26 mouse cellular contexts compared by ENCODE assay signal in the genomic region with DNA sequence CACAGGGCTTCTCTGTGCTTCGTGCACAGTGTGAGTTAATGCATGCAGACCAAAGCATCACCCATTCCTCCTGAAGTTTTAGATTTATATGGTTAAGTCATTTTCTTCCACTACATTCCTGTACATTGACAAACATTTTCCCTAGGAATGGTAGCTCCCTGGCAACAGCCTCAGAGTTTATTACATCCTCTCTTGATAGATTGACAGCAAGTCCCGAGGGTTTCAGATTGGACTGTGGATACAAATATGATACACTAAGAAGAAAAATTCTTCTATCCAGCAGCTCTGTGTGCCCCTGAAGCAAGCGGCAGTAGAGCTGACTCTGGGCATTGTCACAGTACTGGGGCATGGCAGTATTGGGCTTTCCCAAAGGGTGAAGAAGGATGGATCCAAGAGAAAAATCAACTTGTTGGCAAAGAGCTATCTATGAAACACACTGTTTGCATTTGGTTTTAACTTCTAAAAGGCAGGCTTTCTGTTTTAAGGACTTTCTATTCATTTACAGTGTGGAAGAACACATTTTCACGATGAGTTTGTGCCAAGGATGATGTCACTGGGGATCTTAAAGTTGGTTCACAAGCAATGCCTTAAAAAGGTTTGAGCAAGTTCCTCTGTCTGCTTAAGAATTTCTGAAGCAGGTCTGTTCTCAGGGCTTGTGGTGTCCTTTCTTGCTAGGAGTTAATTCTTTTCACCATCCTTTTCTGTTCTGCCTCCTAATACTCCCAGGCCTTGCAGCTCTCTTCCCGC.
DNase-seq lines count a peak whose midpoint lies in the region; ATAC-seq and TF ChIP-seq lines count a peak whose summit lies in the region.
"Had no signal": no experiment of that assay in that cellular context is flagged by ENCODE, and none has a peak within 500 bp of the region (broad histone marks: within the 10 kb centered on the region; RNA-seq: fewer than 3 reads in every experiment).

No protein-coding gene starts in this region.

- WGBS in forebrain, postnatal 0 days: 74% methylated on average over 5 of the region's 5 CpGs
- 91% methylated on average over 5 of the region's 5 CpGs for WGBS in forebrain, embryonic 11.5 days
- WGBS in limb, embryonic 14.5 days: 66% methylated on average over 5 of the region's 5 CpGs
- WGBS in limb, embryonic 10.5 days: 92% methylated on average over 5 of the region's 5 CpGs
- WGBS in hindbrain, embryonic 10.5 days: 89% methylated on average over 5 of the region's 5 CpGs

- no peak overlapping the region for H3K4me2 ChIP-seq in forebrain, postnatal 0 days (ENCODE audit: low read depth)
- H3K4me2 ChIP-seq in forebrain, embryonic 11.5 days (ENCODE audit: low read depth, low read length, severe bottlenecking): no peak overlapping the region
- H3K4me2 ChIP-seq in limb, embryonic 14.5 days (replicated peaks; ENCODE audit: low read depth, low read length, severe bottlenecking): no peak overlapping the region
- H3K4me2 ChIP-seq: embryonic facial prominence, embryonic 15.5 days; forebrain, embryonic 12.5 days; forebrain, embryonic 15.5 days; heart, embryonic 12.5 days; hindbrain, embryonic 13.5 days; intestine, embryonic 15.5 days had no signal

- peak; percentile 55 for DNase-seq in forebrain, postnatal 0 days
- DNase-seq in forebrain, embryonic 11.5 days (ENCODE audit: low spot score): no peak
- DNase-seq in limb, embryonic 14.5 days (ENCODE audit: low spot score): peak; percentile 51
- DNase-seq in limb, embryonic 10.5 days (ENCODE audit: low spot score): no peak
- DNase-seq in NIH3T3 (ENCODE audit: low read depth): peak; percentile 37
- peak; percentile 32 for DNase-seq in telencephalon, adult 2 months (ENCODE audit: low read depth, low spot score)
- DNase-seq in hindbrain, embryonic 10.5 days (ENCODE audit: low spot score): no peak
- DNase-seq: adrenal gland, postnatal 10 days; adrenal gland, postnatal 36 days; cerebellum, adult 11 months; cerebellum, adult 2 months; cerebellum, adult 9-11 months; cerebellum, postnatal 36 days; embryo, embryonic 11 days; gastrocnemius, postnatal 25 days; heart, adult 18-20 months; heart, postnatal 14 days; kidney, adult 11 months had no signal

- TF ChIP-seq POLR2A in limb, embryonic 14.5 days (IDR thresholded peaks at IDR 0.05; ENCODE audit: borderline replicate concordance, extremely low read depth, insufficient read depth, insufficient read length): no peak

- no peak overlapping the region for H3K27ac ChIP-seq in forebrain, postnatal 0 days (ENCODE audit: low read depth, low read length)
- no peak overlapping the region for H3K27ac ChIP-seq in forebrain, embryonic 11.5 days (ENCODE audit: low read depth, low read length)
- H3K27ac ChIP-seq in limb, embryonic 14.5 days (replicated peaks; ENCODE audit: low read depth, low read length): no peak overlapping the region
- no peak overlapping the region for H3K27ac ChIP-seq in limb, embryonic 10.5 days
- H3K27ac ChIP-seq in hindbrain, embryonic 10.5 days: no peak overlapping the region
- H3K27ac ChIP-seq: embryonic facial prominence, embryonic 15.5 days; forebrain, embryonic 12.5 days; forebrain, embryonic 15.5 days; hindbrain, embryonic 13.5 days; intestine, embryonic 15.5 days had no signal

- ATAC-seq in forebrain, postnatal 0 days: peak; percentile 23; the same call in 1 of the 2 replicates
- ATAC-seq in forebrain, embryonic 11.5 days (replicated peaks; ENCODE audit: low FRiP score): no peak
- ATAC-seq in limb, embryonic 14.5 days (ENCODE audit: low FRiP score, low read depth): no peak
- ATAC-seq: CD4-positive, CD25-positive, alpha-beta regulatory T cell, adult 4 months; forebrain, embryonic 15.5 days; hindbrain, embryonic 16.5 days; intestine, embryonic 15.5 days had no signal

- no peaks in the 10 kb centered on the region for H3K36me3 ChIP-seq in forebrain, postnatal 0 days (ENCODE audit: insufficient read depth)
- no peaks in the 10 kb centered on the region for H3K36me3 ChIP-seq in forebrain, embryonic 11.5 days (ENCODE audit: control insufficient read depth, insufficient read depth, low read length)
- no peaks in the 10 kb centered on the region for H3K36me3 ChIP-seq in limb, embryonic 14.5 days (ENCODE audit: control insufficient read depth, insufficient read depth, low read length)
- H3K36me3 ChIP-seq in limb, embryonic 10.5 days: no peaks in the 10 kb centered on the region
- H3K36me3 ChIP-seq in hindbrain, embryonic 10.5 days: no peaks in the 10 kb centered on the region
- H3K36me3 ChIP-seq: embryonic facial prominence, embryonic 15.5 days; forebrain, embryonic 12.5 days; forebrain, embryonic 15.5 days; heart, embryonic 12.5 days; hindbrain, embryonic 13.5 days; intestine, embryonic 15.5 days had no signal

- no peaks in the 10 kb centered on the region for H3K9me3 ChIP-seq in forebrain, postnatal 0 days (ENCODE audit: low read length)
- no peaks in the 10 kb centered on the region for H3K9me3 ChIP-seq in forebrain, embryonic 11.5 days (ENCODE audit: control insufficient read depth, low read length)
- H3K9me3 ChIP-seq in limb, embryonic 14.5 days (ENCODE audit: control insufficient read depth, low read length): no peaks in the 10 kb centered on the region
- H3K9me3 ChIP-seq in limb, embryonic 10.5 days (replicated peaks): no peaks in the 10 kb centered on the region
- no peaks in the 10 kb centered on the region for H3K9me3 ChIP-seq in hindbrain, embryonic 10.5 days
- H3K9me3 ChIP-seq: embryonic facial prominence, embryonic 15.5 days; forebrain, embryonic 12.5 days; forebrain, embryonic 15.5 days; heart, embryonic 12.5 days; hindbrain, embryonic 13.5 days; intestine, embryonic 15.5 days had no signal

- no peak overlapping the region for H3K4me3 ChIP-seq in forebrain, postnatal 0 days (ENCODE audit: low read depth, low read length)
- no peak overlapping the region for H3K4me3 ChIP-seq in forebrain, embryonic 11.5 days (ENCODE audit: low read depth, low read length)
- H3K4me3 ChIP-seq in limb, embryonic 14.5 days (replicated peaks; ENCODE audit: low read length): no peak overlapping the region
- H3K4me3 ChIP-seq in limb, embryonic 10.5 days: no peak overlapping the region
- H3K4me3 ChIP-seq in hindbrain, embryonic 10.5 days: no peak overlapping the region
- H3K4me3 ChIP-seq: embryonic facial prominence, embryonic 15.5 days; forebrain, embryonic 12.5 days; forebrain, embryonic 15.5 days; heart, embryonic 12.5 days; hindbrain, embryonic 13.5 days; intestine, embryonic 15.5 days had no signal

- no peak overlapping the region for H3K9ac ChIP-seq in forebrain, postnatal 0 days
- no peak overlapping the region for H3K9ac ChIP-seq in forebrain, embryonic 11.5 days (ENCODE audit: low read length)
- H3K9ac ChIP-seq in limb, embryonic 14.5 days (ENCODE audit: low read depth, low read length, severe bottlenecking): no peak overlapping the region
- H3K9ac ChIP-seq: embryonic facial prominence, embryonic 15.5 days; forebrain, embryonic 12.5 days; forebrain, embryonic 15.5 days; heart, embryonic 12.5 days; hindbrain, embryonic 13.5 days; intestine, embryonic 15.5 days had no signal

- no peak for TF ChIP-seq CTCF in forebrain, postnatal 0 days (IDR thresholded peaks at IDR 0.05; ENCODE audit: low read depth)

- no peaks in the 10 kb centered on the region for H3K4me1 ChIP-seq in forebrain, postnatal 0 days (ENCODE audit: insufficient read depth)
- H3K4me1 ChIP-seq in forebrain, embryonic 11.5 days (replicated peaks; ENCODE audit: control insufficient read depth, insufficient read depth, low read length): no peaks in the 10 kb centered on the region
- peaks cover 5% of the 10 kb centered on the region; the same call in 1 of the 2 replicates for H3K4me1 ChIP-seq in limb, embryonic 14.5 days (ENCODE audit: control insufficient read depth, insufficient read depth, low read length)
- H3K4me1 ChIP-seq in limb, embryonic 10.5 days: peaks cover 4% of the 10 kb centered on the region
- H3K4me1 ChIP-seq in hindbrain, embryonic 10.5 days (replicated peaks): no peaks in the 10 kb centered on the region
- H3K4me1 ChIP-seq: embryonic facial prominence, embryonic 15.5 days; forebrain, embryonic 12.5 days; forebrain, embryonic 15.5 days; heart, embryonic 12.5 days; hindbrain, embryonic 13.5 days; intestine, embryonic 15.5 days had no signal

- no peaks in the 10 kb centered on the region for H3K27me3 ChIP-seq in forebrain, postnatal 0 days (ENCODE audit: insufficient read depth, low read length)
- H3K27me3 ChIP-seq in forebrain, embryonic 11.5 days (ENCODE audit: control insufficient read depth, insufficient read depth, low read length): no peaks in the 10 kb centered on the region
- no peaks in the 10 kb centered on the region for H3K27me3 ChIP-seq in limb, embryonic 14.5 days (ENCODE audit: control insufficient read depth, insufficient read depth, low read length)
- H3K27me3 ChIP-seq in limb, embryonic 10.5 days (ENCODE audit: low read depth, poor library complexity, severe bottlenecking): no peaks in the 10 kb centered on the region
- H3K27me3 ChIP-seq in hindbrain, embryonic 10.5 days (ENCODE audit: insufficient read depth, poor library complexity, severe bottlenecking): no peaks in the 10 kb centered on the region
- H3K27me3 ChIP-seq: embryonic facial prominence, embryonic 15.5 days; forebrain, embryonic 12.5 days; forebrain, embryonic 15.5 days; heart, embryonic 12.5 days; hindbrain, embryonic 13.5 days; intestine, embryonic 15.5 days had no signal

Comparison
In these comparisons a context has a peak if more than half of its experiments do, and no peak if none do; other contexts are left out.
1. DNase-seq: peak in forebrain, postnatal 0 days (single experiment), limb, embryonic 14.5 days (single experiment), NIH3T3 (single experiment) and telencephalon, adult 2 months (single experiment); none in forebrain, embryonic 11.5 days (single experiment), limb, embryonic 10.5 days (single experiment) and hindbrain, embryonic 10.5 days (single experiment).